Mouse (Mus musculus) forebrain, embryonic 16.5 days (tissue): ENCODE data around the gene Cdv3. TPM values are rescaled to one million over a fixed set of nuclear protein-coding genes. Genes with fewer than 3 reads are reported as not detected.
"Not testable (repeated sequence)": the region's sequence is repeated elsewhere in the genome, so short reads cannot be mapped to it uniquely, and the experiment has no call there.

Experiments used
- ATAC-seq: fragments of 200-750 bp; cut with Nextera tagmentation; 2 replicates; pipeline ENCODE4 v1.8.0; 2017; ENCODE audit warnings: mild to moderate bottlenecking, moderate library complexity
- H3K27ac ChIP-seq: fragments of 300-500 bp; sonication (generic); 2 replicates; pipeline ENCODE4 v1.5.1; 2014; ENCODE audit warnings: low read length, control low read depth
- H3K27me3 ChIP-seq: fragments of 300-500 bp; sonication (generic); replicated peaks from 2 replicates; pipeline ENCODE4 v1.6.1; 2014; ENCODE audit warnings: low read length; ENCODE audit not compliant: control insufficient read depth, insufficient read depth
- H3K36me3 ChIP-seq: fragments of 300-500 bp; sonication (generic); 2 replicates; pipeline ENCODE4 v1.6.1; 2014; ENCODE audit not compliant: control insufficient read depth, insufficient read depth
- H3K4me1 ChIP-seq: fragments of 300-500 bp; sonication (generic); replicated peaks from 2 replicates; pipeline ENCODE4 v1.6.1; 2014; ENCODE audit warnings: low read length; ENCODE audit not compliant: control insufficient read depth, insufficient read depth
- H3K4me2 ChIP-seq: fragments of 300-500 bp; sonication (generic); 2 replicates; pipeline ENCODE4 v1.6.1; 2014; ENCODE audit warnings: mild to moderate bottlenecking, low read length, control low read depth
- H3K4me3 ChIP-seq: fragments of 300-500 bp; sonication (generic); replicated peaks from 2 replicates; pipeline ENCODE4 v1.5.1; 2014; ENCODE audit warnings: mild to moderate bottlenecking, low read length, control low read depth
- H3K9ac ChIP-seq: fragments of 300-500 bp; sonication (generic); replicated peaks from 2 replicates; pipeline ENCODE4 v1.6.1; 2014; ENCODE audit warnings: low read depth, low read length, control low read depth
- H3K9me3 ChIP-seq: fragments of 300-500 bp; sonication (generic); 2 replicates; pipeline ENCODE4 v1.6.1; 2016; ENCODE audit warnings: low read length; ENCODE audit not compliant: control insufficient read depth
- WGBS: fragments of 180-500 bp; shearing (Covaris S2); extraction: QIAGEN DNeasy Blood & Tissue Kit; methylation state at CpG from one replicate; pipeline ENCODE4 v1.1.7; 2014; 5-methylcytosine and 5-hydroxymethylcytosine counted together
- polyA plus RNA-seq: library from polyadenylated mRNA; unstranded; fragments of >200 nt; fragmentation: Nextera tagmentation; extraction: Ambion mirVana; gene quantifications from 2 replicates; pipeline ENCODE4 v1.2.1, GENCODE M21; 2015

Cdv3 gene
- polyA plus RNA-seq, 1 experiment from 2014 or later, result 113 TPM

DNA sequence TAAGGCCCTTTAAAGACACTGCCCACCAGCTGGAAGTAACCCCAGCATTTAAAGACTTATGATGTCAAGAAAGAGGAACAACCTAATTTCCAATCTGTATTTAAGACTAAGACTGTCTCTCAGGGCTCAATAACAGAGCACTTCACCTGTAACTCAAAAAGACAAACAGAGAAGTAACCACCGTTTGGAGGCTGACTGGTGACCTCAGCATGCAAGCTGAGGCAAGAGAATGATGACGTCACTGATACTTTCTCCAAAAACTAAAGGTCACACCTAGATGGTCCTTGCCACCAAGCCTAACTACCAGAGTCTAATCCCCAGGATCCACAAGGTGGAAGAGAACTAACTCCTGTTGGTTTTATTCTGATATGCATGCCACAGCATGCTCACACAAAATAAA lies 5.0 kb downstream of the Cdv3 start:
- ATAC-seq, result no peak
- H3K4me1 ChIP-seq, result peaks cover 14% of the 10 kb centered on the region
- 75% methylated on average over 2 of the region's 2 CpGs for WGBS
- H3K4me3 ChIP-seq, result no peak overlapping the region
- H3K27ac ChIP-seq, result no peak overlapping the region
- H3K36me3 ChIP-seq, result peaks cover 21% of the 10 kb centered on the region
- H3K9me3 ChIP-seq, result no peaks in the 10 kb centered on the region
- no peak overlapping the region for H3K9ac ChIP-seq
- no peak overlapping the region for H3K4me2 ChIP-seq
- no peaks in the 10 kb centered on the region for H3K27me3 ChIP-seq

DNA sequence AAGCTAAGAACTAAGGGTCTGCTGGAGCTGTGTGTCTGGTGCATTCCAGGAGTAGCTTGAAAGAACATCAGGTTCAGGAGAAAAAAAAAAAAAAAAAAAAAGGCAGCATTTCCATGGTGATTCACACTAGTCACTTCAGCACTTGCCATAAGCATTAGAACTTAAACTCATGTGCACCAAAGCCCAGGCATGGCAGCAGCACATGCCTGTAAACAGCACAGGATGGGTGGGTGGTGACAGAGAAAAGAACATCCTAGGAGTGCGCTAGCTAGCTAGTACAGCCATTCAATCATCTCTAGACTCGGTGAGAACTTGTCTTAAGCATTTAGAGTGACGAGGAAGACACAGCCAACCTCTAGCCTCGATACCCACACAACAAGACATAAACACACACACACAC lies 7.1 kb downstream of the Cdv3 start:
- WGBS, result 81% methylated on average over 4 of the region's 4 CpGs
- Histone ChIP-seq H3K9ac (no peak overlapping the region), H3K9me3 (no peaks in the 10 kb centered on the region), H3K4me2 (no peak overlapping the region), H3K27ac (no peak overlapping the region), H3K4me3 (no peak overlapping the region), H3K27me3 (no peaks in the 10 kb centered on the region), H3K36me3 (peaks cover 21% of the 10 kb centered on the region), H3K4me1 (peaks cover 9% of the 10 kb centered on the region)
- no peak for ATAC-seq

GRCm38 (mm10) chr9:103357893-103358292 lies 7.7 kb downstream of the Cdv3 start:
- no peaks in the 10 kb centered on the region for H3K27me3 ChIP-seq

DNA sequence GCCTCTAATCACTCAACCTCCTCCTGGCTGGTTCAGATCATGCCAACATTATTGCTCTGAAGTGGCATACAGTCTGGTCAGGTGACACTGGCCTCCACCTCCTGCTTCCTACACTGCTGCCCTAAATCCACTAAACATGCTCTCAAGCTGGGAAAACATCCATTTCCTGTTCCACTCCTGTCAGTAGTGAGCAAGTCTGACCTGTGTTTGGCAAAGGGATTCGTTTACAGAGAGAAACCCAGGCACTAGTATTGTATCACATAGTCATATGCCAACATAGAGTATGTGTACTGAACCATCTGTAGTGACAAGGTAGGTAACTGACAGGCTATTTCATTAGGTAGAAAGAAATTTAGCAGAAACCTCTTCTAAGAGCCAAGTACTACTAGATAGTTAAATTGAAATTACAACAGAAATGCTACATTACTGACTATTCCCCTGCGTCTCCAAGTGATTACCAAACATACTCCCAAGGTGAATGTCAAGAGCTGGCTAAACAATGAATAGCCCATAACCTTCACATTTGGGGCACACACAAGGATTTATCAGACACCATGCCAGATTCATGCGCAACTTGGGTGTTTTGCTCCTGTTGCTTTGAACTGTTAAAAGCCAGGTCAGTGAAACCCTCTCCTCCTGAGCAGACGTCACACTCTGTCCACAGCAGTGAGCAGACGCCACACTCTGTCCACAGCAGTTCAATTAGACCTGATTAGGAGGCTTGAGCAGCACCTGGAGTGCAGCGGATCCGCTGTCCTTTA lies 12.0 kb downstream of the Cdv3 start:
- H3K4me1 ChIP-seq, H3K4me2 ChIP-seq, H3K27ac ChIP-seq, H3K27me3 ChIP-seq, ATAC-seq, H3K9ac ChIP-seq, H3K9me3 ChIP-seq, H3K4me3 ChIP-seq: not testable (repeated sequence)
- WGBS, result 80% methylated on average over 5 of the region's 7 CpGs
- H3K36me3 ChIP-seq, result peaks cover 24% of the 10 kb centered on the region

More at GRCm38 (mm10) chr9:103357893-103358292, 7.7 kb downstream of the Cdv3 start:
- no peak overlapping the region for H3K9ac ChIP-seq
- H3K4me3 ChIP-seq, result no peak overlapping the region
- peaks cover 21% of the 10 kb centered on the region for H3K36me3 ChIP-seq
- no peak overlapping the region for H3K27ac ChIP-seq
- H3K4me1 ChIP-seq, result peaks cover 3% of the 10 kb centered on the region; the same call in 1 of the 2 replicates
- H3K9me3 ChIP-seq, result no peaks in the 10 kb centered on the region
- H3K4me2 ChIP-seq, result no peak overlapping the region
- no peak for ATAC-seq

GRCm38 (mm10) chr9:103348791-103349190 lies 16.8 kb downstream of the Cdv3 start:
- no peak for ATAC-seq
- Histone ChIP-seq H3K27ac (no peak overlapping the region), H3K4me3 (no peak overlapping the region), H3K4me2 (no peak overlapping the region), H3K9ac (no peak overlapping the region), H3K9me3 (no peaks in the 10 kb centered on the region), H3K36me3 (peaks cover 16% of the 10 kb centered on the region), H3K4me1 (no peaks in the 10 kb centered on the region), H3K27me3 (no peaks in the 10 kb centered on the region)

DNA sequence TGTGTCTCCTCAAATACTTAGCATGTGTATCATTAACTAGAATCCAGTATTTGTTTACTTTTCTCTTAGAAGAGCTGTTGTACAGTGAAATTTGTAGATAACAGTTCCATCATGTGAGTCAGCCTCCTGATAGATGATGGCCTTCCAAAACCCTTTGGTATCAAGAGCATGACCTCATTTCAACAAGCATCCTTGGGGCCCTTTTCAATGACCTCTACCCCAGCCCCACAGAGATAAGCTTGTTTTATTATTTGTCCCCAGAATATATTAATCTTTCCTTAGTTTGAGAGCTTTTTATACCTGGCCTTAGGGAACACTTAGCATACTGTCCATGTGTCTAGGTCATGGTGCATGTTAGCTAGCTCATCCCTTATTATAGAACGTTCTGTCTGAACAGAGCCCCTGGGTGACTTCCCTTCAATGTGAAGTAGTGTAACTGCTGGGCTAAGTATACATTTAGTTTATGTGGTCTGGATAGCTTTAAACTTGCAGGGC lies 17.6 kb downstream of the Cdv3 start:
- Histone ChIP-seq H3K27ac (no peak overlapping the region), H3K27me3 (no peaks in the 10 kb centered on the region), H3K36me3 (peaks cover 18% of the 10 kb centered on the region), H3K9ac (no peak overlapping the region), H3K4me2 (no peak overlapping the region), H3K9me3 (no peaks in the 10 kb centered on the region), H3K4me1 (no peaks in the 10 kb centered on the region), H3K4me3 (no peak overlapping the region)
- 88% methylated on average over 1 of the region's 1 CpGs for WGBS
- ATAC-seq, result no peak

DNA sequence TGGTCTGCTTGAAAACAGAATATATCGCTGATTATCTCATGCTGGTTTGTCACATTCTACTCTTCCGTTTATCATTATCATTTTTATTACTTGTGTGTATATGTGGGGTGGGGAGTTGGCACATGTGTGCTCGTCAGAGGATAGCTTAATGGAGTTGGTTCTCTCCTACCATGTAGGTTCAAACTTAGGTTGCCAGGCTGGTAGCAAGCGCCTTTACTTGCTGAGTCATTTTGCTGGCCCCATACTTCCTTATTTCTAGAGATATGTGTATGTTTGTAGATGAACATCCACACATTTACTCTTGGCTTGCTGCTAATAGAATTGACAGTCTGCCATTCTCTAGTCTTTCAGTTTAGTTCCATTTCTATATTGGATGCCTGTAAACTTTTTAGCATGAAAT lies 18.6 kb downstream of the Cdv3 start:
- Histone ChIP-seq H3K27ac (no peak overlapping the region), H3K4me3 (no peak overlapping the region), H3K27me3 (no peaks in the 10 kb centered on the region), H3K36me3 (peaks cover 15% of the 10 kb centered on the region), H3K4me2 (no peak overlapping the region), H3K4me1 (no peaks in the 10 kb centered on the region), H3K9ac (no peak overlapping the region), H3K9me3 (no peaks in the 10 kb centered on the region)
- no peak for ATAC-seq
- WGBS, result 88% methylated on average over 4 of the region's 4 CpGs

DNA sequence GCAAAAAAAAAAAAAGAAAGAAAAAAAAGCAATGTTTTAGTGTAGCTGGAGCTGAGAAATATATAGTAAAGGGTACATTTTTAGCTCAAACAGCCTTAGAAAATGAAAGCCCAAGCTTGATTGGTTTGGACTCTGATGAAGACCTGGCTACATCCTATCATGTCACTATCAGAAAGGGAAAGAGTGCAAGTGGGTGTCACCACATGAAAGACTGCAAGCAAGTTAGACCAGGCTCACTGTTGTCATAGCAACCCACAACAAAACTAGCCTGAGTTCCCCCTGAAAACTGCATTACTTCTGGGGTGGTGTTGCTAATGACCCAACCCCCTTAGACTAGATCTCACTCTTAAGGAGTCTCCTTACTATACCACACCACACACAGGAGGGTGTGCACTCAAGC lies 28.7 kb downstream of the Cdv3 start:
- H3K9me3 ChIP-seq, result no peaks in the 10 kb centered on the region
- H3K27me3 ChIP-seq, result no peaks in the 10 kb centered on the region
- H3K9ac ChIP-seq, result no peak overlapping the region
- no peak overlapping the region for H3K4me2 ChIP-seq
- peaks cover 38% of the 10 kb centered on the region for H3K36me3 ChIP-seq
- no peaks in the 10 kb centered on the region for H3K4me1 ChIP-seq
- H3K27ac ChIP-seq, result no peak overlapping the region
- ATAC-seq, result no peak
- no peak overlapping the region for H3K4me3 ChIP-seq

- 93% methylated on average over 6 of the region's 6 CpGs for WGBS
Measured at GRCm38 (mm10) chr9:103332663-103333062, 33.0 kb downstream of the Cdv3 start.

DNA sequence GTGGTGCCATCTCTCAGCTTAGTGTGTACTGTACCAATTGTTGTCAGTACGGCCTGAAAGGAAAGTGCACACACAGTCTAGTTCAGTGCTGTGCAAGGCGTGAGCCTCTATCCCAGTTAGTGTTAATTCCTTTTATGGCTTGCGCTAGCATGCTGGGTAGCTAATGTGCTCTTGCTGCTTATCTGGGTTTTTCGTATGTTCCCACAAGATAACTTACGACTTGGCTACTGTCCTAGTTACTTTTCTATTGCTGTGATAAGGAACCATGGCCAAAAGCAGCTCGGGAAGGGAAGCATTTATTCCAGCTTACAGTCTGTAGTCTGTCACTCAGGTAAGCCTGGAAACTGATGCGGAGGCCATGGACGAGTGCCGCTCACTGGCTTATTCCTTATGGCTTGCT lies 39.2 kb downstream of the Cdv3 start:
- no peak overlapping the region for H3K4me3 ChIP-seq
- ATAC-seq, result no peak
- no peak overlapping the region for H3K27ac ChIP-seq
- no peaks in the 10 kb centered on the region for H3K9me3 ChIP-seq
- 87% methylated on average over 9 of the region's 9 CpGs for WGBS
- H3K36me3 ChIP-seq, result peaks cover 28% of the 10 kb centered on the region
- no peak overlapping the region for H3K4me2 ChIP-seq
- H3K9ac ChIP-seq, result no peak overlapping the region
- H3K4me1 ChIP-seq, result no peaks in the 10 kb centered on the region
- no peaks in the 10 kb centered on the region for H3K27me3 ChIP-seq

More at GRCm38 (mm10) chr9:103332663-103333062, 33.0 kb downstream of the Cdv3 start:
- Histone ChIP-seq H3K4me1 (no peaks in the 10 kb centered on the region), H3K27me3 (no peaks in the 10 kb centered on the region), H3K4me2 (no peak overlapping the region), H3K9ac (no peak overlapping the region), H3K9me3 (no peaks in the 10 kb centered on the region), H3K4me3 (no peak overlapping the region), H3K36me3 (peaks cover 36% of the 10 kb centered on the region), H3K27ac (no peak overlapping the region)
- ATAC-seq, result no peak
